Mouse (Mus musculus) ZHBTc4 (cell line): ENCODE data around the gene Zfp60.
"Not testable (repeated sequence)": the region's sequence is repeated elsewhere in the genome, so short reads cannot be mapped to it uniquely, and the experiment has no call there.

Source experiments
- DNase-seq: peaks from one replicate; pipeline ENCODE4 v3.0.0-alpha.2; 2011; ENCODE audit warnings: low read depth, low spot score

Gene Zfp60

GRCm38 (mm10) chr7:27789306-27789705, 58.1 kb downstream of the Zfp60 start:
- DNase-seq = no peak

- DNase-seq = not testable (repeated sequence)
These were observed 62.7 kb downstream of the Zfp60 start for GRCm38 (mm10) chr7:27793865-27794264.

DNA sequence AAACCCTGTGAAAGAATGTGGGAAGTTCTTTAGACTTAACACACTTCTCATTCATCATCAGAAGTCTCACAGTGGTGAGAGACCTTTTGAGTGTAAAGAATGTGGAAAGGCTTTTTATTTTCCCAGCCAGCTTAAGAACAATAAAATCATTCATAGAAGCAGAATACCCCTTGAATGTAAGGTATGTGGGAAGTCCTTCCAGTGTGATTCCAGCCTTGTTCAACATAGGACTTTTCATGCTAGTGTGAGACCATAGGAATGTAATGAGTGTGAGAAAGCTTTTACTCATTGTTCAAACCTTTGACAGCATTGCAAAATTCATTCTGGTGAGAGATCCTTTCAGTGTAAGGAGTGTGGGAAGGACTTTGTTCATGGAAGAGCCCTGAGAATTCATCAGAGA, 63.4 kb downstream of the Zfp60 start:
- DNase-seq = no peak

DNA sequence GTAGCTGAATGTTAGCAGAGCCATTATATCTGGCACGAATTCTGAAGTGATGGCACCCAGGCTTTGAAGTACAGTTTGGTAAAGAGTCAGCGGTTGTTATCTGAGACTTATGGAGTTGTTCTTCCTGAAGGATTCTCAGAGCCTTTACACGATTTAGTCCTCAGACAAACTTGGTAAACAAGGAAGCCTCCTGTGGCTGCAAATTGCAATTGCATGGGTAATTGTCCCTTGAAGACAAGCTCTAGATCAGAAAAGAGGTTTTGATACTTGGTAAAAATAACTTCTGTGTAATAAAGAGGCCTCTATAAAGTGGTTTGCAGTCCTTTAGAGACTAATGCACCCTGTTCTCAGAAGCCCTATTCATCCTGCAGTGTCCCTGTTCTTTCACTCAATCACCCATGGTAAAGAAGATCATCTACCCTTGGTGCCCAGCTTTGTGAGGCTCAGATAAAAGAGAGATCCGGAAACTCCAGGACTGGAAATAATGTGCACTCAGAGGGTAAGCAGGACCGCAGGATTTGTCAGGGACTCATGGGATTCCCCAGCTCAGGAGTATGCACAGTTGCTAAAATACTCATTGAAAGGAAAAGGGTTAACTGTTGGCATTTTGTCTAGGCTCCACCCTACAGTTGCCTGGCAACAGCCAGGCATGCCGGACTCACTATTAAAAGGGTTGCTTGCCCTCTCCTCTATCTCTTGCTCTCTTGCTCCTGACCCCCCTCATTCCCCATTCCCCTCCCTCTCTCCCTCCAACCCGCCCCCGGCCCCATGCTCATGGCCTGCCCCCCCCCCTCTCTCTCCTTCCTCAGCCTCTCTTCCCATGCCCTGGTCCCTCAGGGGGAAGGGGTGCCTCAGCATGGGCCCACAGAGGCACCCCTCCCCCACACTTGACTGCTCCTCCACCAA, 67.0 kb downstream of the Zfp60 start:
- peak; percentile 26 for DNase-seq

DNA sequence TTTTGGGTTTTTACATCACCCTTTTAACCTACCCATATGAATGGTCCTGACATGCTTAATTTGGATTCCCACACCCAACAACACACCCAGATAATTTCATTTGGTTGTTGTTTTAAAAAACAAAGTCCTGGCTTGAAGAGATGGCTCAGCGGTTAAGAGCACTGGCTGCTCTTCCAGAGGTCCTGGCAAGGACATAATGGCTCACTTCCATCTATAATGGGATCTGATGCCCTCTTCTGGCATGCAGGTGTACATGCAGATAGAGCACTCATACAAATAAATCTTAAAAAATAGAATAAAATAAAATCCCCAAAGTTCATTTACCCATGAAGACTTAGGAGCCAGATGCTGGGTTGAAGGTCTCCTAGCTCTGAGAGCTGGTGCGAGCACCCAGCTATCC, 69.9 kb downstream of the Zfp60 start:
- DNase-seq = peak; percentile 55

DNA sequence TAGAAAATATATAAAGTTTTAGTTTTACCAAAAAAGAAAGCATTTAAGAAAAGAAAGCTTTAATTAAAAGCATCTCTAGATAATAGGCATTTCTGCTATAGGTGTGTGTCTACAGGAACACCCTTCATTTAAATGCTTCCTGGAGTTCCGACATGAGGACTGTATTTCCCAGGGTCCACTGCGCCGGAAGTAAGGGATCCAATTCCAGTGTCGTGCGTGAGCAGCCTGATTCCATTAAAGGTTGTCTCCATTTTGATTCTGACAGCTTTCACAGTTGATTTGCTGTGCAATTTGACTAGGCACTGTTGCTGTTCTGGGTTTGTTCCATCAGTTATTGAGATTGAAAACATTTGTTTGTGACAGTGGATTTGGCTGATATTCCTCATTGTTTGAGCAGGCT, 71.8 kb downstream of the Zfp60 start:
- peak; percentile 56 for DNase-seq
